Mouse (Mus musculus) spleen, adult 2 months (tissue): ENCODE results near the gene Igfals. TPM values are rescaled to one million over a fixed set of nuclear protein-coding genes. Genes with fewer than 3 reads are reported as not detected.

Source experiments
- DNase-seq, 2 experiments: peaks; one replicate each; pipeline versions ENCODE4 v3.0.0 to v3.0.0-alpha.2; 2012 to 2021; ENCODE audit warnings: low spot score in 2 of 2, low read depth in 1 of 2
- H3K27ac ChIP-seq: fragments of 200-500 bp; 2 replicates; pipeline ENCODE4 v1.5.1; 2012; ENCODE audit warnings: low read length, inconsistent platforms; ENCODE audit not compliant: insufficient read depth
- H3K27me3 ChIP-seq: fragments of 200-500 bp; 2 replicates; pipeline ENCODE4 v1.6.1; 2012; ENCODE audit warnings: mild to moderate bottlenecking, moderate library complexity, low read length, inconsistent platforms; ENCODE audit not compliant: control insufficient read depth, insufficient read depth
- H3K36me3 ChIP-seq: fragments of 200-500 bp; 2 replicates; pipeline ENCODE4 v1.6.1; 2012; ENCODE audit warnings: mild to moderate bottlenecking, low read length, inconsistent platforms; ENCODE audit not compliant: control insufficient read depth, insufficient read depth
- H3K4me1 ChIP-seq: fragments of 200-500 bp; 2 replicates; pipeline ENCODE4 v1.6.1; 2011; ENCODE audit warnings: inconsistent platforms; ENCODE audit not compliant: control insufficient read depth, insufficient read depth, insufficient read length
- H3K4me3 ChIP-seq: fragments of 200-500 bp; 2 replicates; pipeline ENCODE4 v1.5.1; 2011; ENCODE audit warnings: mild to moderate bottlenecking, inconsistent platforms; ENCODE audit not compliant: insufficient read depth, insufficient read length; ENCODE audit errors: extremely low read depth
- CTCF ChIP-seq: fragments of 200-500 bp; IDR thresholded peaks from 2 replicates; pipeline ENCODE4 v1.5.1; 2011; ENCODE audit warnings: mild to moderate bottlenecking, inconsistent platforms; ENCODE audit not compliant: insufficient read depth, insufficient read length, insufficient replicate concordance; ENCODE audit errors: extremely low read depth
- POLR2A ChIP-seq: fragments of 200-500 bp; IDR thresholded peaks from 2 replicates; pipeline ENCODE4 v1.6.1; 2011; ENCODE audit warnings: low read depth, low read length, inconsistent platforms
- WGBS: fragments of 180-500 bp; shearing (Covaris S2); methylation state at CpG from one replicate; pipeline ENCODE4 v1.1.7; 2018; 5-methylcytosine and 5-hydroxymethylcytosine counted together
- polyA plus RNA-seq: library from polyadenylated mRNA; depleted of rRNA; stranded (reverse); fragments of >200 nt; gene quantifications from 2 replicates; pipeline ENCODE4 v1.2.3, GENCODE M21; 2012

Igfals gene
- polyA plus RNA-seq, 1 experiment = 1.1 TPM

DNA sequence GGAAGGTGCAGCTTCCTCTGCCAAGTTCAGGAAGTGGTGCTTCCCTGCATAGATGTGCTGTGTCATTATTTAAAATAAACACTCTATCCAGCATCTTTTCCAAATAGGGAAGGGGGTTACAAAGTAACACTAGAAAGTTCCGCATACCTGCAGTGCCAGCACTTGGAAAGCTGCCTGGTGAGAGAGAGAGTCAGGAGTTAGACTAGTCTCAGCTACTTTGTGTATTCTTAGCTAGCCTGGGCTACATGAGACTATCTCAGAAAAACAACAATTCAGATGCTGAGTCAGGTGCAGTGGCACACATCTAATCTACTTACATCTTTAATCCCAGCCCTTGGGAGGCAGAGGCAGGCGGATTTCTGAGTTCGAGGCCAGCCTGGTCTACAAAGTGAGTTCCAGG lies 4.0 kb upstream of the Igfals start:
- Histone ChIP-seq H3K4me1 (no peaks in the 10 kb centered on the region), H3K4me3 (no peak overlapping the region), H3K27me3 (no peaks in the 10 kb centered on the region), H3K27ac (no peak overlapping the region), H3K36me3 (peaks cover 40% of the 10 kb centered on the region)
- no peak for TF ChIP-seq POLR2A
- no peak for TF ChIP-seq CTCF
- no peak for DNase-seq
- 95% methylated on average over 3 of the region's 3 CpGs for WGBS

DNA sequence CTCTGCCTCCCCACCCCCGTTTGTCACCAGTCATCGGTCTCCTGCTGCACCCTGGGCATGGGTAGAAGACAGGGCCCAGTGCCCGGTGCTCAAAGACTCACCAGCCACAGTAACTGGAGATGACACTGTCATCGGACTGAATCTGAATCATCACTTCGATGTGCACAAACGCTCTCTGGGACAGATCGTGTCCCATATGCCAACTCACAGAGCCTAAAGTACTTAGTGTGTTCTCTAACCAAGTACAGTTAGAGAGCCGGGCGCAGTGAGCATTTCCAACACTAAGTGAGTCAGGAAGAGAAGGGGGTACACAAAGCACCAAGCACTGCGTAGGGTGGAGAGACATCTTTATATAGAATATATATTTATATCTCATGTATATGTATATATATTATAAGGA lies 2.1 kb downstream of the Igfals start:
- H3K4me3 ChIP-seq = no peak overlapping the region
- H3K4me1 ChIP-seq = no peaks in the 10 kb centered on the region
- 95% methylated on average over 10 of the region's 10 CpGs for WGBS
- peaks cover 19% of the 10 kb centered on the region for H3K36me3 ChIP-seq
- TF ChIP-seq POLR2A = no peak
- no peak for TF ChIP-seq CTCF
- H3K27ac ChIP-seq = no peak overlapping the region
- no peak for DNase-seq
- H3K27me3 ChIP-seq = no peaks in the 10 kb centered on the region

DNA sequence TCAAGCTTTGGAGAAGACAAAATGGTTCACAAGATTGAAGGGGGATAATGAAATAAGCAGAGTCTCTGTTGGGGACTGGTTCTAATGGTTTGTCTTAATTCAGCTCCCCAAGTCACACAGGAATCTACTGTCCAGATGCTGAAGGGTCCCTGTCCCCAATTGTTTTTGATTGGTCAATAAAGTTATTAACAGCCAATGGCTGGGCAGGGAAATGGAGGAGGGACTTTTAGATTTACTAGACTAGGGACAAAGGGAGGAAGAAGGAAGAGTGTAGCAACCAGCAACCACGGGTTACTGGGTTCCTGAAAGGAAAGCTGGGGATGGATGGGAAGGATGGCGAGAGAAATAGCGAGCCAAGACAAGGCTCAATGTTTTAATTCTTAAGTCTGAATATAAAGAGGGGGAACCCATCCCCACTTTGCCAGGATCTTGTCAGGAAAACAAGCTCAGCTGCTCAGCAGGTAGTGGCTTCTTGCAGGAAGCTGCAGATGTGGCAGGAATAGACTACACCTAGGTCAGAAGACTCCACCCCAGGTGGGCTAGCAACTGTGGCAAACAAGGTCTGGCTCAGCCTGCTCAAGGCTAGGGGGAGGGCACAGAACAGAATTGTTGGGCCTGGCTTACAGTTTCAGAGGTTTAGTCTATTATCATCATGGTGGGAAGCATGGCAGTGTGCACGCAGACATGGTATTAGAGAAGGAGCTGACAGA lies 8.1 kb downstream of the Igfals start:
- Histone ChIP-seq H3K27ac (no peak overlapping the region), H3K36me3 (no peaks in the 10 kb centered on the region), H3K27me3 (no peaks in the 10 kb centered on the region), H3K4me1 (no peaks in the 10 kb centered on the region), H3K4me3 (no peak overlapping the region)
- 69% methylated on average over 4 of the region's 4 CpGs for WGBS
- TF ChIP-seq POLR2A (no peak), CTCF (no peak)
- DNase-seq = no peak

DNA sequence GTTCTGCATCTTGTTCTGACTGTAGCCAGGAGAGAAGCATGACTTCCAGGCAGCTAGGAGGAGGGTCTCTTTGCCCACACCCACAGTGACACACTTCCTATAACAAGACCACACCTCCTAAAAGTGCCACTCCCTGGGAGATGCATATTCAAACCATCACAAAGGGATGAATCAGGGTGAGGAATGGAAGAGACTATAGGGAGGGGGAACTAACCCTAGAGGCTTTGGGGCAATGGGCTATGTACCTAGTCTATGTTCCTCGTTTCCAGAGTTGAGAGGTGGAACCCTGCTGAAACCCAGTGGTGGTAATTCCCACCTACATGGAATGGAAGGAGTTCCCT lies 8.6 kb downstream of the Igfals start:
- TF ChIP-seq CTCF (no peak), POLR2A (no peak)
- no peak for DNase-seq
- Histone ChIP-seq H3K36me3 (no peaks in the 10 kb centered on the region), H3K4me1 (no peaks in the 10 kb centered on the region), H3K27ac (no peak overlapping the region), H3K27me3 (no peaks in the 10 kb centered on the region), H3K4me3 (no peak overlapping the region)
- WGBS = 38% methylated on average over 1 of the region's 1 CpGs

DNA sequence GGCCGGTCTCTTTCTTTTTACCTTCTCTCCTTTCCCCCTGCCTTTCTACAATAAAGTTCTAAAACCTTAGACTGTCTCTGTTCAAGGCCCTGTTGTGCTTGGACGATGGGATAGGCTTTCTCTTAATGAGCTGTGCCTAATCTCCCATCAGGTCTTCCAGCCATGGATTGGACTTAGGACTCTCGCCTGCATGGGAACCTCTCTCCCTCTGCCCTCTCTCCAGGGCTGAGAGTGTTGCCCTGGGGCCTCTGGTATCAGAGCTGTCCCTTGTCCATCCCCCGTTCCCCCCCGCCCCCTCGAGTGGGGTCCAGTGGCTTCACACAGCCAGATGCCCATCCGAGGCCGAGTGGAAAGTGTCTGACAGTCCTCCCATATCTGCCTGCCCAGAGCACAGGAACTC lies 9.2 kb downstream of the Igfals start:
- H3K4me3 ChIP-seq = no peak overlapping the region
- DNase-seq = no peak
- TF ChIP-seq CTCF = no peak
- TF ChIP-seq POLR2A = no peak
- WGBS = 90% methylated on average over 8 of the region's 8 CpGs
- no peaks in the 10 kb centered on the region for H3K4me1 ChIP-seq
- H3K36me3 ChIP-seq = no peaks in the 10 kb centered on the region
- H3K27me3 ChIP-seq = no peaks in the 10 kb centered on the region
- no peak overlapping the region for H3K27ac ChIP-seq

DNA sequence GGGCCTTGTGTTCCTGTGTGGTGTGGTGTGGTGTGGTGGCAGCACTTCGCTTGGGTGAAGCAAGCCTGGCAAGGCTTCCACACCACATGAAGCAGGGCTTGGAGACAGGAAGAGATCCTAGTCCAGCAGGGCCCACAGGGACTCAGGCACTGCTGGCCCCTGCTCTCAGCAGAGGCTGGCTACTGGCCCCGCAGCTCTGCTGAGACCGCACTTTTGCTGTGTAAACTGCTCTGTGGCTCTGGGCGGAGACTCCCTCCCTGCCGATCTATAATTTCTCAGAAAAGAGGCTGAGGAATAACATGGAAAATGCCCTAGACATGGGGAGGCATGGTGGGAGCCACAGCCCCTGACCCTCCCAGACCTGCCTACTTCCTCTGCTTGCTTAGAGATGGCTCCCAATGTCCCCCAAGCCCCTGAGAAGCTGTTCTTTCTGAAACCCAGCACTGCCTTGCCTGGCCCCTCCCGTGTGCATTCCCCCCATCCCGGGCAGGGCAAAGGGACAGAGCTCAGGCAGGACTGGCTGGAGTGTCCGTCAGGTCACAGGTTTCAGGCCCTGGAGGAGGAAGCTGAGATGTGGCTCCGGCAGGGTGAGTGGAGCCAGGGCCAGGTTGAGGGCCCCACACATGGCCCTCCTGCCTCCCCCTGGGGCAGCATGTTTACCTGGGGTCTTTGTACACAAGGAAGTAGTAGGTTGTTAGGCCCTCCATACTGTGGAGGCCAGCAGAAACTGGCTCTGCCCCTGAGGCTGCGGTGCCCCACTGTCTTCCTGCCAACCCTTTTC lies 11.7 kb downstream of the Igfals start:
- no peaks in the 10 kb centered on the region for H3K4me1 ChIP-seq
- WGBS = 83% methylated on average over 10 of the region's 10 CpGs
- H3K36me3 ChIP-seq = no peaks in the 10 kb centered on the region; the same call in 1 of the 2 replicates
- no peak overlapping the region for H3K27ac ChIP-seq
- no peak for TF ChIP-seq POLR2A
- no peak for TF ChIP-seq CTCF
- no peaks in the 10 kb centered on the region for H3K27me3 ChIP-seq
- DNase-seq = no peak
- no peak overlapping the region for H3K4me3 ChIP-seq

DNA sequence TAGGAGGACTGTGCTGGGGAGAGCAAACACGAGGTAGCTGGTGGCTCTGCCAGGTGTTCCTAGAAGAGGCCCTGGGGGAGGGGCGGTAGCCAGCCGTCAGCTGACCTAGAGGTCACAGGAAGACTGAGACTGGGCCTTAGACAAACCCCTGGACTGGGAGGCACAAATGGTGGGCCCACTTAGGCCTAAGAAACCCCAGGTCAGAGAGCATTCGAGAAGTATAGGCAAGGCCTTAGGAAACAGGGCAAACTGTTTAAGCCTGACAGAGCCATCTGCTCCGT lies 12.3 kb downstream of the Igfals start:
- no peak for TF ChIP-seq CTCF
- TF ChIP-seq POLR2A = no peak
- Histone ChIP-seq H3K4me1 (no peaks in the 10 kb centered on the region), H3K27ac (no peak overlapping the region), H3K4me3 (no peak overlapping the region), H3K27me3 (no peaks in the 10 kb centered on the region), H3K36me3 (peaks cover 4% of the 10 kb centered on the region)
- WGBS = 64% methylated on average over 5 of the region's 5 CpGs
- DNase-seq = no peak
